Mouse (Mus musculus): ENCODE results near the gene Crim1. TPM values are rescaled to one million over a fixed set of nuclear protein-coding genes. Genes with fewer than 3 reads are reported as not detected.
"Not testable (repeated sequence)": the region's sequence is repeated elsewhere in the genome, so short reads cannot be mapped to it uniquely, and the experiment has no call there.

Gene Crim1
- polyA plus RNA-seq, 1 experiment from 2014 or later = 2.4 TPM

DNA sequence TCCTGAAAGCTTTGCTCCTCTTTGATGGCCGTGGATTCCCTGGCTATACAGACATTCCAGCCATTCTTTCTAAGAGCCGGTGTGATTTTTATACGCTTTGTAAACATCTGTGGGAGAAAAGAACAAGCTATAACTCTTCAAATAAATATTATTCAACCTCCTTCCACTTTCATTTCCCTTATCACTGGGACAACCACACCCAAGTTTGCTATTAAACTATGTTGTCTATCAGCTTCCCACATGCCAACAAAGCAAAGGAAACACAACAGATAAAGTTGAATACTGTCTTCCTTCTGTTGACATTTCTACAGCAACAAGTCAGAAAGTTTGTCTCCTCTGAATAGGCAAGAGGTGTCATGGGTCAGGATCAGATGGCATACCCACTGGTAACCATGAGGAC lies 48.9 kb downstream of the Crim1 start:
- DNase-seq (ENCODE audit: low spot score) = no peak

DNA sequence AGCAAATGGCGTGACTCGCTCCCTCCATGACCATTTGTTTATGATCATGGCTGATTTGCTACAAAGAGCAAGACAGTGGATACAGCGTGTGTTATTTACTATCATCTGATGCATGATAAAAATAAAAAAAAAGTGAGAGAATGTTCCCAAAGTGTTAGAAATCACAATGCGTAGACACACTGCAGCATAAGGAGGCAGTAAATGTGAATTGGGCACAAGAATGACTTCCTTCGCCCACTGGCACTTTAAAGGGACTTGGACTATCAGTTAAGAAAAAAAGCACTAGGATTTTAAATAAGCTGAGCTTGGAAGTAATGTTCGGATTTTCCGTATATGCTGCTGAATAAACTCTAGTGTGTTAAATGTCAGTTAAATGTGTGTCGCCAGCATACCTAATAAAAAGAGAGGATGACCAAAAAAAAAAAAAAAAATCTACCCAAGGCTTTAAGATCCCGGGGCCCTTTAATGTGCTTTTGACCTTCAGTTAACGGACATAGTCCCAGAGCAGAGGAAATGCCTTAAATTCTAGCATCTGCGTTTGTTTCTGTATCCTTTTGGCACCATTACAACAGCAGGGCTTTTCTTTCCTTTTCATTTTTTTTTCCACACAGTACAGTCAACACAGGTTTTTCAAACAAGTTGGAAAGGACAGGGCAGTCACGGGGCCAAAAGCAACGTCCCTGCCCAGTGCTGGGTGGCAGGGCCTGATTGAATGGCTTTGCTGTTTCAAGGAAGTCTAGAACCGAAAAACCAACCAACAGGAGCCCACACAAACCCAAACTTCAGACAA lies 50.3 kb downstream of the Crim1 start:
- DNase-seq (ENCODE audit: low spot score) = no peak

DNA sequence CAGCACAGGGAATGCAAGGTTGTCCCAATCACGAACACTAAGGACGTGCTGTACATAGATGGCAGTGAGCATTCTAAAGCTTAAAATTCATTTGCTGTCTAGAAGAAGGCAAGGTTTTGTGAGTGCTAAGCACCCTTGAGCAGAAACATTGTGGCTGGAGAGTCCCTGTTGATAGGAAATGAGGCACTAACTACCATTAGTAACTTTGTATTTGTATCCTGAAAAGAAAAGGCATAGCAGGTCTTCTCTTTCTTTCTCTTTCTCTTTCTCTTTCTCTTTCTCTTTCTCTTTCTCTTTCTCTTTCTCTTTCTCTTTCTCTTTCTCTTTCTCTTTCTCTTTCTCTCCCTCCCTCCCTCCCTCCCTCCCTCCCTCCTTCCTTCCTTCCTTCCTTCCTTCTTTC lies 53.5 kb downstream of the Crim1 start:
- DNase-seq (ENCODE audit: low spot score) = not testable (repeated sequence)

DNA sequence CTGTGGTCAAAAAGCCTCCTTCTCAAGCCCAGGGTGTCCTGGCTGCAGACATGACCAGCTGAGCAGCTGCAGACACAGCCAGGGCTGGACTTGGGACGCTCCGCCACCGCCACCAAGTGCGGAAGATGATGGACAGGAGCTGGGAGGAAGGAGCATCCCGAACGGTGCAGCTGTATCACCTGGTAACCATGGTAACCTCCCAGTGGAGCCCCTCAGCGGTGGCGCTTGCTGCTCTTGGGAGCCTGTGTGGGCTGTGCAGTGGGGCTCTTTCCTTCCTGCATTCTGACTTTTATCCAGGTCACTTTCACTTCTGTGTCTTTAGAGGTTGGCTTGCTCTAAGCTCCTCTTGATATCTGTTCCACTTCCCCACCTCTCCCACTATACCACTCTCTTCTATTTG lies 54.2 kb downstream of the Crim1 start:
- no peak for DNase-seq (ENCODE audit: low spot score)

DNA sequence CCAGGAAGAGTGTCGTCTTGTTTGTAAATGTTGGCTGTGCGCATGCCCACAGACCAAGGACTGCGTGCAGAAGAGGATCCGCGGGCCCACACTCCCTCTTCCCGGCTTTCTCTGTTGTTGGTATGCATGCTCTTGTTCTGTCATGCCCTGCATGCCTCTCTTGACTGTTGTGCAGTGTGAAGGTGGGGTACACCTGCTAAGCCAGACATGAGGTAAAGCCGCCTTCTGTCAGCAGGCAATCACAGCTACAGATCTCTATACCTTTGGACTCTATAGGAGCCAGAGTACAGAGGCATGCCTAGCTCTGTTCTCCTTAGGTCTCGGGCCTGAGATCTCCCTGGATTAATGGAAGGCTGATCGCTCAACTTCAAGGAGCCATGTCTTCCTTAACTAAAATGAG lies 55.7 kb downstream of the Crim1 start:
- DNase-seq (ENCODE audit: low spot score) = no peak

DNA sequence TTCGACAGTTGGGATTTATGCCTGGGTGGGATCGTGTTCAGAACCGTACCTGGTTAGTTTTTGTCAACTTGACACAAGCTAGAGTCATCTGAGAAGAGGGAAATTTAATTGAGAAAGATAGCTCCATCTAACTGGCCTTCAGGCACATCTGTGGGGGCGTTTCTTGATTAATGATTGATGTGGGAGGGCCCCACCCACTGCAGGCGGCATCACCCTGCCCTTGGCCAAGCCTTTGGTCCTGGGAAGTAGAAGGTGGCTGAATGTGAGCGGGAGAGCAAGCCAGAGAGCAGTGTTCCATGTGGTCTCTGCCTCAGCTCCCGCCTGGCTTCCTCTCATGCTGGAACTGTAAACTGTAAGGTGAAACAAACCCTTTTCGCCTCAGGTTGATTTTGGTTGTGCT lies 56.5 kb downstream of the Crim1 start:
- no peak for DNase-seq (ENCODE audit: low spot score)

DNA sequence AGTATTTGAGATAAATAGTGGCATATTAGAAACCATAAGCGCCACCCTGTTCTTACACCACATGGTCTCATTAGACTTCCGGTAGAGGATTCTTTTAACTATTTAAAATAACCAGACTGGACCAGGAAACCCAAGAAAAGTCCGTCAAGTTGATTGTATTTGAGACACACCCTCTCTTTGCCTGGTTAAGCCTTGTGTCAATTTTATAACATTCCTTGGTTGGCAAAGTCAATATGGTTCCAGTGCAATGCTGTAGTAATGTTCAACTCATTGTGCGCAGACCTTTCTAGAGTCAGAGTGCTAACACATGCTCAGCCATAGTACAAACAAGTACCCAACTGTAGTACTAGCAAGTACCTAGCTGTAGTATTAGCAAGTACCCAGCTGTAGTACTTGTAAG lies 61.6 kb downstream of the Crim1 start:
- no peak for DNase-seq (ENCODE audit: low spot score)

DNA sequence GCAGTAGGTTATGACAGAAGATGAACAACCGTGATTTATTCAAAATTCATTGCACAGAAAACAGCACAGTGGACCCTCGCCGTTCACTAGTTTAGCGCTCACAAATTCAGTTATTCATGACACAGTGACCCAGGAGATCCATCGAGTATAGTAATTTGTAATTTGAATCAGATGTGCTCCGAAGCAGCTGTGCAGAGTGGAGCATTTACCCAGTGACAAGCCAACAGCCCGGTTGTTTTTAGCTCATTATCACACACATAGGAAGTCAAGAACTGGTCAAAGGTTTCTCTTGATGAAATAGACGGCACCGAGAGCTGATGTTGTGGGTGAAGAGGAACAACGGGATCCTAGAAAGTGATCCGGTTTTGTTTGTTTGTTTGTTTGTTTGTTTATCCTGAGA lies 64.1 kb downstream of the Crim1 start:
- DNase-seq (ENCODE audit: low spot score) = no peak

DNA sequence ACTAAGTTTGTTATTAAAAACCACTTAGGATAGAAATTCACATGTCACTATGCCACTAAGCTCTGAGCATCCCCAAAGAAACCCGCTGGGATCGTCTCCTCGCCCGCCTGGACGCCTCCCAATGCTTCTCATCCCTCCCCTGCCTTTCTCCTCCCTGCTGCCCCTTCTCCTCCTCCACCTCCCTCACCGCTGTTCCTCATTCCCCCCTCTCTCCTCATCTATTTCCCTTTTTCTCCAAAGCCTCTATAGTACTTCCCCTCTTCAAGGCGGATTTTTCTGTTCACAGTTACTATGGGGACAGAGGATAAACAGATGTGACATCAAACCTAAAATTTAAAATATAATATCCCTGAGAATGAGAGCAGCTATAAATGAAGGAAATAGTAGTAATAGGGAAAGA lies 65.1 kb downstream of the Crim1 start:
- DNase-seq (ENCODE audit: low spot score) = no peak

DNA sequence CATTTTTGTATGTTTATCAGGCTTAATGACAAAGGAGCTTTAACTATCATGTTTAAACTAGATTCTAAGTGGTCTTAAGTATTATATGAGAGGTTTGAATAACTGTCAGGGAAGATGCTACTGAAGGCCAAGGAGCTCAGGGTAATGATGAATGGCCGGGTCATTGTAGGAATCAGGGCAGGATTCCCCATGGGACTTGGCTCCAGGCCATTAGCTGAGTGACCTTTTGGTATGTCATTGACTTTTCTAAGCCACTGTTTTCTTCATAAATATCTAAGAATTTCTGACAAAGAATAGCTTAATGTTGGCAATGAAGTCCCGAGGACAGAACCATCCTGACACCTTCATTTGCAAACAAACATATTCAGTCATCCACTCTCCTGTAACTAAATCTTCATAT lies 66.2 kb downstream of the Crim1 start:
- DNase-seq (ENCODE audit: low spot score) = no peak

DNA sequence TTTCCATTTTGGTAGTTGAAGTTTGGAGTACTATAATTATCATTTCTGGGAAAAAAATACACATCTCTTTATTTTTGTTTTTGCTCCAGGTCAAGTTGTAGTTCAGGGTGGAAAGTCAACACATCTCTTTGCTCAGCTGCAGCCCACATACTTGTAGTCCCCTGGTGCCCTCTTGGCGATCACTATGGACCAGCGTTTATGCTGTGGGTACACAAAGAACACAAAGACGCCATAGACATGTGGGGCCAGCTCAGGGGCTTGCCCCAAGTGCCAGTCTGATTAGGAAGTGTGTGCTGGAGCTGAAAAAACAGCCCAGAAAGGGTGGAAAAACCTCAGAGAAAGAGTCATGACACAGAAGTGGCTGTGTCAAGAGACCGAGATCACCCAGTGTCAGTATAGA lies 68.5 kb downstream of the Crim1 start:
- DNase-seq (ENCODE audit: low spot score) = no peak

DNA sequence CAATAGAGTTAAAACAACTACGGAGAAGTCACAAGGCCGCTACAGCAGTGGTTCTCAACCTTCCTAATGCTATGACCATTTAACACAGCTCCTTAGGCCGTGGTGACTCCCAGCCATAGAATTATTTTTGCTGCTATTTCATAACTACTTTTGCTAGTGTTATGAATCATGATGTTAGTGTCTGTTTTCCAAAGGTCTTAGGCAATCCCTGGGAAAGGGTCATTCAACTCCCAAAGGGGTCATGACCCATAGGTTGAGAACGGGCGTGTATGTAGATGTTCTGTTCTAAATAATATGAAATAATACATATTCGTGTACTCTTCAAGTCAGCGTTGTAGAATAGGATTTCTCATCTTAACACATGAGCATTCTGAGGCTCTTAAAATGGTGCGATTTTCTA lies 69.3 kb downstream of the Crim1 start:
- no peak for DNase-seq (ENCODE audit: low spot score)

DNA sequence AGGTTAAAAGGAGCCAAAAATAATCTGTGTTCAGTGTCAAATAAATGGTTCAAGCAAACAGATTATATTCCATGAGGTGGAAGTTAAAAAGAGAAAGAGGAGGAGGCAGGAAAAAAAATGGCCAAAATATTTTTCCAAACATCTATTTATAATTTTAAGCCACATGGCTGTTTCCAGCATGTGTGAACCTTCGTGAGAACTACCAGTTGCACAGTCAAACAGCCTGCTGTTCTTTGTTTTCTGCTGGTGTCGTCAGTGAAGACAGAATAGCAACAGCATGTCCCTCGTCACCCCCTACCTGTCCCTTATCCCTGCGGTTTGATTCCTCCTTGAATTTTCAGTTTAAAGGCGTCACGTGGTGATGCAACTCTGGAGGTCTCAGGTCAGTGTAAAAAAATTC lies 70.0 kb downstream of the Crim1 start:
- DNase-seq (ENCODE audit: low spot score) = no peak

DNA sequence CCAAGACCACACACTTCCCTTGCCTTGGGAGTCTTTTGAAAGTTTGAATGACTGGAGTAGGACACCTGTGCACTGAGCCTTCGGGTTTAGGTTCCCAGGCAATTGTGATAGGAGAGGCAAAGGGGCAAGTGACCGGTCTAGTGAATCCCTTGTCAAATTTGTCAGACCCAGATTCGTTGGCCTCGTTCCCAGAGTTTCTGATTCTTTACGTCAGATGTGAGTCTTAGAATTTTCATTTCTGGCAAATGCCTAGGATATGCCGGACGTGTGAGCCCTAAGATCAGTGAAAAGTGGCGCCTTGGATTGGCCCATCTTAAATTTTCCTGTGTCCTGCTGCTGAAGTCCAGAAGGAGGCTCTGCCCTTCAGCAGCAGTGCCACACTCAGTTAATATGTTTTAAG lies 71.7 kb downstream of the Crim1 start:
- no peak for DNase-seq (ENCODE audit: low spot score)

DNA sequence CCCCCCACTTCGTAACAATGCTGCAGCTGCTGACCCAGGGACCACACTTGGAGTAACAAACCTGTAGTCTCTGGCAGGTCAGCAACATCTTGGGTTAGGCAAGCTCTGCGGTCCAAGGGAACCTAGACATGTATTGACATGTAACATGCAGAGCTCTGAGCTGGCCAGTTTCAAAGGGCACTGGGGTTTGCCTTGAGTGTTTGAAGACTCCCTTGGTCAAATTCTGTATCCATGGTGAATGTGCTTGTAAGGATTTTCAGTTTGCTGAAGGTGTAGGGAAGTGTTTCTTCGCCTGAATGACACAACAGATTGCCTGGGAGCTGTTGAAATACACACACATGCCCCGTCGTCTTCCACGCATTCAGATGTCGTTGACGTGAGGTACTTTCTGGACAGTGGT lies 72.1 kb downstream of the Crim1 start:
- no peak for DNase-seq (ENCODE audit: low spot score)

DNA sequence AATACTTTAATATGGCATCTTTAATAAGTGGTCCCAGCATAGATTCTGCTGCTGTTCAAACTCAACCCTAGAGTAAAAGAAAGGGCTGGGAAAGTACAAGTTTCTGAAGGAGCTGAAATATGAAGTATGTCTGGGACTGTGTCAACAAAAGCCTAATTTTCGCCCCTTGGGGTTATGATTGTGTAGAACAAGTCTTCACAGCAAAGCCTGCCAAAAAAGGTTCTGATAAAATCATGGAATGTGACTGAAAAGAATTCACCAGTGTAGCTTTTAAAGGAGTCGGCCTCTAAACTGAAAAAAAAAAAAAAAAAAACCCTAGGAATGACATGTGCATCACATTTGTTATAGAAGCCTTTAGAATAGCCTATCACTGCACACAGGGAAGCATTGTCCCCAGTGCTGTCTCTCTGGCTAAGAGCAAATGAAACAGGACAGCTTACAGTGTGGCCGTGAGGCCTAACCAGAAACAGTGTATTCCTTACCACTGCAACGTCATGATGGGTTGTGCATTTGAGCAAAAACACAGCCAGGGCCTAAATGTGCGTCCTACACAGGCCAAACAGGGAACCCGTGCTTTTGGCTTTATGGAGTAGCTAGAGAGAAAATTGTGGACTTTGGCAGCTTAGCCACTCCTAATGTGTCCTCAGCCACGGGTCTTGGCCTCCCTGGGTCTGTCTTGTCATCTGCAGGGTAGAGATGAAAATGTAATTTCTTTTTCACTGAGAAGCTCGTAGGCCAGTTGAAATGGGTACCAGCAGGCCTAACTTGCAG lies 72.8 kb downstream of the Crim1 start:
- no peak for DNase-seq (ENCODE audit: low spot score)

DNA sequence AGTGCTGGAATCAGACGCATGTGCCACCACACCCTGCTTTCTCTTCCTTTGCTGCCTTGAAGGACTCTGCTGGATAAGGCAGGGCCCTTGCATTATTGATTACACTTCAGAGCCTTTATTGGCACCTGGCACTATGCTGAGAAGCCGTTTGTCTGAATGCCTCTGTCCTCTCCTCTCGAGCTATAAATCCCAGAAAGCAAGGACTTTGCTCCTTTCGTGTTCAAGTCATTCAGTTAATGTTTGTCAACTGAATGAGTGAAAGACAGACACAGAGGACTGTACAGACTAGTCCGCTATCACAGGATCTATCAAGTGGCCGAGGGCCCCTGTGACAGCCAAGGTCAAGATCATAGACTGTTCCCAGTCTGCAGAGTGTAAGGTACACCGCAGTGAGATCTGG lies 73.8 kb downstream of the Crim1 start:
- no peak for DNase-seq (ENCODE audit: low spot score)

DNA sequence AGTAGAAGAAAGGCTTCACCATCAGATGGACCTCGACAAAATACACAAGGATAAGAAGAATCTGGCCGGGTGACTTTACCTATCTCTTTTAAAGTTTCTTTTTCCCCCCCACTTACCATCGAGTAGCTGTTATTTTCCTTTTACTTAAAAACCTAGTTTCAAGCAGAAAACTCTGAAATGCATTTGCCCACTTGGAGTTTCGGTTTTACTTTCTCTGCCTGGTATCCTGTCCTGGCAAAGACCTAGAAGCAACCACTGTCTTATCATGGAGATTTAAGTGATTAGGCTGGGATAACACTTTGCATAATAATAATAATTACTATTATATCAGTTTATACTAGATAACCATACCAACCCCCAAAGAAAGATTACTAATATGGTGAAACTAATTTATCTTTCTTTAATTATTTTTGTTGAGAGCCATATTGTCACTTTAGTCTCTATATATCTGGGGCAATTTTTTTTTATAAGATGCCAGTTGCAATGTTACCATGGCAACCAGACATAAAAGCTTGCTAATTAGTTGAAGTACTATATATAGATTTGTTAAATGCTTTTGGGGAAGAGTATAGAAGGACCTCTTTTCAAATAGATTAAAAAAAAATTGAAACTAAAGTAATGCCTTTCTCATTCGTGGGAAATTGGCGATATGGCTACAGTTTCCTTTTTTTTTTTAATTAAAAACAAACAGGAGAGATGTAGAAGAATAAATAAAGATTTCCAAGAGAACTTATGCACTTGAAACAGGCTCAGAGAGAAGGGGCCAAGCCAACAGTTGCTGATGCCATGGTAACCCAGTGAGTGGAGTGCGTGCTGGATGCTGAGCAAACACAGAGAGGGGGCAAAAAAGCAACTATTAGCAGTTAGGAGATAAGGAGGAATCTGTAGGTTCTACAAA lies 74.8 kb downstream of the Crim1 start:
- no peak for DNase-seq (ENCODE audit: low spot score)

DNA sequence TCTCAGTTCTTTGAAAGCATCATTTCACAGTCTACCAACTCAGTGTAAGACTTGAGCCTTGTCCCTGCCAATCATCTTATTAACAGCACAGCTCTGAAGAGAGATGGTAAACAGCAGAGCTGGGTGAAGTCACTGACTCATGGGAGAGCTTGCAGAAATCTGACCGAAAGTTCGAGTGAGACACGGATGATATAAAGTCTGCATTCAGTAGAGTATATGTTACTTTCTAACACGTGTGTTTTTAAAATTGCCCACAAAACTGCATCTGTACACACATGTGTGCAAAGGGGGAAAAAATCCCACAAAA lies 75.4 kb downstream of the Crim1 start:
- no peak for DNase-seq (ENCODE audit: low spot score)

DNA sequence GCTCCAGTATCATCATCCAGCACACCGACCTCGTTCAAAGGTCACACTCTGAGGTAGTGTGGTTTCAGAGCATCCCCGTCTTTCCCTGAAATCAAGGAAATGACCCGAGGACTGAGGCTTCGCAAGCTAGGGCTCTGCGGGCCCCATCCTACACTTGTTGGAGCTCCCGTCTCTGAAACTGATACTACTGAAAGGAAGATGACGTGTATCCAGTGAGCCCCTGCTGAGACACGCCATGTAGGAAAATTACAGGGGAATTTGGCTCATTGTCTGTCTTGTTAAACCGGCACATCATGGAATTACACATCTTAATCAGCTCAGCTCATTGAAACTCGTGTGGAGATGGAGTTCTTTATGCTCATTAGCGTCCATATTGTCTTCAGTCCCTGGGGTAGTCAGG lies 79.1 kb downstream of the Crim1 start:
- no peak for DNase-seq (ENCODE audit: low spot score)

DNA sequence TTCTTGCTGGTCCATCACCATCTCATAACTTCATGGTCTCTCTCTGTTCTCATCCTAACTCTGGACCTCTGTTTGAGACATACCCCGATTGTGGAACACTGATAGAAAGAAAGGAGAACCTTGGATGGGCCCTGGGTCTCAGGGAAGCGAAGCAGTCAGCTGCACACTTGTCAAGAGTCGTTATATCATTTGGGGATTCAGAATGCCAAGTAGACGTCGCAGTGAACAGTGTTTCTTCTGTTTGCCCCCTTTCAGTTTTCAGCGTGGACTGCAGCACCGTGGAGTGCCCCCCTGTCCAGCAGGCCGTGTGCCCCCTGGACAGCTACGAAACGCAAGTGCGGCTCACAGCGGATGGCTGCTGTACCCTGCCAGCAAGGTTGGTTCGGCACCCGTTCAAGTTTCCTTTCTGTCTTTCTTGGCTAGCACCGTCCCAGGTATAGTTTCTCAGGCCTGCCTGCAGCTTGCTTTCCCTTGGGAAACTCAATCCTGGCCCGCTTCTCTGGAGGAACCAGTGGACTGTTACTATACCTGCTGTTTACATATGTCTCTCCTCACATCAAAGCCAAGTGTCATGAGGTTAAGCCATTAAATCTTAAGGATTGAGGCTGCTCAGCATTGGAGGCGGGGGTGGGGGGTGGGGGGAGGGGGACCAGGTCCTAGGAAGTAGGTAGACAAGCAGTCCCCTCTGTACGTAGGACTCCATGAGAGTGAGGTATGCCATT lies 81.1 kb downstream of the Crim1 start:
- DNase-seq (ENCODE audit: low spot score) = no peak

Data from thymus, postnatal 0 days (tissue).